Mouse (Mus musculus): ENCODE measurements at regions not wholly inside any gene's neighbourhood (a gene's known extent, or its start where the extent isn't known, plus 50 kb on each side); places are given as distances from the start of the nearest gene placed in this dataset.

GRCm38 (mm10) chr10:122183025-122183424, 85.9 kb upstream of the Rxylt1 start:
- 23% methylated on average over 4 of the region's 4 CpGs for whole genome bisulfite sequencing
- DNase-seq (ENCODE audit: low spot score) (peak; percentile 61), ATAC-seq (ENCODE audit: low read depth) (no peak)
- Histone ChIP-seq H3K9me3 (ENCODE audit: control insufficient read depth, low read length) (no peaks in the 10 kb centered on the region), H3K4me3 (ENCODE audit: low read depth, low read length) (no peak overlapping the region), H3K9ac (ENCODE audit: low read depth, low read length) (no peak overlapping the region), H3K27me3 (replicated peaks; ENCODE audit: control insufficient read depth, insufficient read depth, low read length) (no peaks in the 10 kb centered on the region), H3K4me2 (ENCODE audit: low read depth, low read length) (no peak overlapping the region), H3K27ac (replicated peaks; ENCODE audit: low read depth, low read length) (no peak overlapping the region), H3K36me3 (ENCODE audit: control insufficient read depth, insufficient read depth, low read length) (no peaks in the 10 kb centered on the region), H3K4me1 (ENCODE audit: control insufficient read depth, insufficient read depth, low read length) (no peaks in the 10 kb centered on the region)

DNA sequence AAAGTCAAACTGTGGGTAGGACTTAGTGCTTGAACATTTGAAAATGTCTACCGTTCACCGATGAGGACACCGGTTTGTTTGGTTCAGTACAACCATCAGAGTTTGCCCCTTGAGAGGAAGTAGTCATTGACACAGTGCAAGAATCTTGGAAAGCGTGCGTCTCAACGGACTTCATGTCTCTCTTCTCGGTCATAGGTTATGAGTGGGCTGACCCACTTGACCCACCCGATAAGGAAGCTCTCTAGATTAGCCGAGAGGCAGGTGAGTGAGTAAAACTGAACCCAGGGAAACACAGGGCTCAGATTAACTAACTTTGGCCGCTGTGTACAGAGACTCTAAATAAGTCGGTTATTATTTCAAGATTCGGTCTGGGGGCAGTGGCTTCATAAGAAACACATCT, 51.9 kb upstream of the Rxylt1 start:
- H3K36me3 ChIP-seq (ENCODE audit: control insufficient read depth, insufficient read depth, low read length), result no peaks in the 10 kb centered on the region
- H3K9ac ChIP-seq (ENCODE audit: low read depth, low read length), result no peak overlapping the region
- no peak overlapping the region for H3K27ac ChIP-seq (replicated peaks; ENCODE audit: low read depth, low read length)
- no peaks in the 10 kb centered on the region for H3K4me1 ChIP-seq (ENCODE audit: control insufficient read depth, insufficient read depth, low read length)
- no peak overlapping the region for H3K4me2 ChIP-seq (ENCODE audit: low read depth, low read length)
- DNase-seq (ENCODE audit: low spot score), result no peak
- H3K27me3 ChIP-seq (replicated peaks; ENCODE audit: control insufficient read depth, insufficient read depth, low read length), result no peaks in the 10 kb centered on the region
- ATAC-seq (ENCODE audit: low read depth), result no peak
- no peaks in the 10 kb centered on the region for H3K9me3 ChIP-seq (ENCODE audit: control insufficient read depth, low read length)
- H3K4me3 ChIP-seq (ENCODE audit: low read depth, low read length), result no peak overlapping the region
- WGBS, result 88% methylated on average over 12 of the region's 12 CpGs

- no peak for DNase-seq (ENCODE audit: low spot score)
- WGBS, result 90% methylated on average over 4 of the region's 4 CpGs
Measured at GRCm38 (mm10) chr10:122148609-122149008, 51.4 kb upstream of the Rxylt1 start.

More at GRCm38 (mm10) chr10:122148609-122149008, 51.4 kb upstream of the Rxylt1 start:
- H3K36me3 ChIP-seq (ENCODE audit: control insufficient read depth, insufficient read depth, low read length), result no peaks in the 10 kb centered on the region
- H3K4me1 ChIP-seq (ENCODE audit: control insufficient read depth, insufficient read depth, low read length), result no peaks in the 10 kb centered on the region
- H3K9ac ChIP-seq (ENCODE audit: low read depth, low read length), result no peak overlapping the region
- no peaks in the 10 kb centered on the region for H3K9me3 ChIP-seq (ENCODE audit: control insufficient read depth, low read length)
- no peak overlapping the region for H3K27ac ChIP-seq (replicated peaks; ENCODE audit: low read depth, low read length)
- no peak overlapping the region for H3K4me2 ChIP-seq (ENCODE audit: low read depth, low read length)
- ATAC-seq (ENCODE audit: low read depth), result no peak
- no peaks in the 10 kb centered on the region for H3K27me3 ChIP-seq (replicated peaks; ENCODE audit: control insufficient read depth, insufficient read depth, low read length)
- H3K4me3 ChIP-seq (ENCODE audit: low read depth, low read length), result no peak overlapping the region
